Comparison of ENCODE assay signal across 8 mouse cellular contexts in genomic region chr11:20542739-20543452, GRCm38 (mm10). TPM values are rescaled to one million over a fixed set of nuclear protein-coding genes. Genes with fewer than 3 reads are reported as not detected.
DNase-seq lines count a peak whose midpoint lies in the region; ATAC-seq lines count a peak whose summit lies in the region.

Sertad2 (plus strand) TSS chr11:20543253.

- H3K9ac ChIP-seq in intestine, embryonic 14.5 days (ENCODE audit: low read length), result peak within 1 kb of the TSS; percentile 51

- intact Hi-C loops in left cerebral cortex, postnatal 14 days (cut with DNase I), result loop anchor here (5.0 kb wide), 2 partner anchors 89 to 199 kb away; partner anchors contain the start of gene Aftph

- peaks cover 8% of the 10 kb centered on the region; the same call in 1 of the 2 replicates for H3K4me1 ChIP-seq in intestine, embryonic 14.5 days (replicated peaks; ENCODE audit: control insufficient read depth, insufficient read depth, low read length)

- peak within 1 kb of the TSS; percentile 81 for H3K4me2 ChIP-seq in intestine, embryonic 14.5 days (ENCODE audit: low read length)

- ATAC-seq in intestine, embryonic 14.5 days (replicated peaks; ENCODE audit: low FRiP score, low TSS enrichment, low read depth), result peak; percentile 100

- DNase-seq in adrenal gland, adult 18-20 months (ENCODE audit: low spot score in 2 of 2), result peak; percentile 96 to 97
- DNase-seq in embryo, embryonic 11 days, result peak; percentile 98
- DNase-seq in gastrocnemius, postnatal 25 days, result peak; percentile 100
- peak; percentile 97 for DNase-seq in intestine, embryonic 14.5 days (ENCODE audit: low spot score)
- DNase-seq in left cerebral cortex, postnatal 14 days (ENCODE audit: low spot score in 2 of 2), result peak; percentile 100
- DNase-seq in mesoderm, embryonic 11.5 days (ENCODE audit: low read depth, low spot score), result peak; percentile 100
- peak; percentile 100 for DNase-seq in right cerebral cortex, postnatal 36 days (ENCODE audit: low spot score in 2 of 2)
- DNase-seq in yolk sac, embryonic 10.5 days (ENCODE audit: low spot score), result peak; percentile 100

- peak within 1 kb of the TSS; percentile 80 for H3K27ac ChIP-seq in intestine, embryonic 14.5 days (ENCODE audit: low read depth)

- H3K27me3 ChIP-seq in intestine, embryonic 14.5 days (replicated peaks; ENCODE audit: control insufficient read depth, insufficient read depth, low read length), result 0 out of 2 replicates have a peak, but pooled peaks cover 2% of the 10 kb centered on the region

- H3K36me3 ChIP-seq in intestine, embryonic 14.5 days (ENCODE audit: control insufficient read depth, insufficient read depth, low read length), result no peaks in the 10 kb centered on the region

- H3K4me3 ChIP-seq in intestine, embryonic 14.5 days (ENCODE audit: low read depth, low read length), result peak within 1 kb of the TSS; percentile 63

- WGBS in intestine, embryonic 14.5 days, result under 1% methylated on average over 50 of the region's 62 CpGs

- no peaks in the 10 kb centered on the region for H3K9me3 ChIP-seq in intestine, embryonic 14.5 days (ENCODE audit: control insufficient read depth, low read length)

RNA-seq across cellular contexts. Expression of gene Sertad2, which starts in this region (rescaled TPM):
- 10 to 100 TPM in 1 of 2 experiments, 1 to 10 TPM in 1; 9.4 to 10.8 TPM for total RNA-seq in adrenal gland, adult 18-20 months (2021)
- 1 to 10 TPM; 8.4 to 9.2 TPM for total RNA-seq in gastrocnemius, postnatal 25 days (2021)
- polyA plus RNA-seq in intestine, embryonic 14.5 days (2014; fragmentation: Nextera tagmentation; extraction: Ambion mirVana), result 26.2 and 27.1 TPM in 2 replicates
- total RNA-seq in left cerebral cortex, postnatal 14 days (2021), result 10 to 100 TPM; 19.8 to 22.4 TPM

Comparison
In these comparisons a context has a peak if more than half of its experiments do, and no peak if none do; other contexts are left out.
1. Peak in every context shown above with its lines: DNase-seq, ATAC-seq, H3K4me3 ChIP-seq and H3K27ac ChIP-seq.